ENCODE assay signal across 8 mouse cellular contexts in the genomic region with DNA sequence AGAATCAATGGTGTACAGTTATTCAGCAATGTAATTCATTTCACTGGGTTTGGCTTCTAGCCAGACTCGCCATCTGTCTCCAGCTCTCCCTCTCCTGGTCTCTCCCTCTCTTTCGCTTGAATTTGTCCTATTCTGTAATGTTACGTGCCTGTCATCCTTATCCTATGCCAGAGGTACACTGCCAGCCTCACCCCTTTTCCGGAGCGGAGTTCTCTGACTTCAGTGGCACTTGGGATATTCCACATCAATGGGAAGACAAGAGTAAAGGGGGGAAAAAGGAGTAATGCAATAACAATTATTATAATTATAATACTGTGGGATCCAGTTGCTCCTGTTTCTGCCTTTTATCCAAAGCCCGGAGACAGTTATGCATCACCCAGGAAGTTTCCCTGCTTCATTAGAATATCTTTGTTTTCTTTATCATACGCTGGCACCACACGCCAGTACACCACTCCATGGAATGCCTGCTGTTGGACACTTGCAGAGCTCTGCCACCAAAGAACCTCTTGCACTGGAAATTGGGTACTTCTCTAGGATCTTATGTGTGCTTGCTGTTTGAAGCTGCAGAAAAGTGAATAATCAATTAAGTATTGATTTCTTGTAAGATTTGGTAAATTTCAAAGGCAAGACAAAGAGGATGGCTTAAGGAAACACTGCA.
DNase-seq lines count a peak whose midpoint lies in the region; ATAC-seq and TF ChIP-seq lines count a peak whose summit lies in the region.

No protein-coding gene starts in this region.

- peak overlapping the region; percentile 40 for H3K4me3 ChIP-seq in hindbrain, embryonic 16.5 days (ENCODE audit: low read length)
- H3K4me3 ChIP-seq in midbrain, embryonic 12.5 days, result no peak overlapping the region
- no peak overlapping the region for H3K4me3 ChIP-seq in gastrocnemius, adult 2 months

- no peaks in the 10 kb centered on the region for H3K9me3 ChIP-seq in hindbrain, embryonic 16.5 days (ENCODE audit: control insufficient read depth, low read length)
- H3K9me3 ChIP-seq in midbrain, embryonic 12.5 days, result no peaks in the 10 kb centered on the region

- TF ChIP-seq CTCF in gastrocnemius, adult 2 months (IDR thresholded peaks at IDR 0.05), result no peak

- H3K9ac ChIP-seq in hindbrain, embryonic 16.5 days (ENCODE audit: low read depth, low read length), result peak overlapping the region; percentile 27
- no peak overlapping the region for H3K9ac ChIP-seq in midbrain, embryonic 12.5 days (replicated peaks)

- peak; percentile 90 for ATAC-seq in hindbrain, embryonic 16.5 days
- peak; percentile 78 for ATAC-seq in midbrain, embryonic 12.5 days (ENCODE audit: low FRiP score, low read depth)
- ATAC-seq in granulocyte monocyte progenitor cell, adult 5-6 weeks (replicated peaks; ENCODE audit: poor library complexity, severe bottlenecking), result no peak

- WGBS in hindbrain, embryonic 16.5 days, result 16% methylated on average over 8 of the region's 8 CpGs
- 62% methylated on average over 8 of the region's 8 CpGs for WGBS in midbrain, embryonic 12.5 days

- H3K27me3 ChIP-seq in hindbrain, embryonic 16.5 days (replicated peaks; ENCODE audit: control insufficient read depth, insufficient read depth, low read length), result no peaks in the 10 kb centered on the region
- no peaks in the 10 kb centered on the region for H3K27me3 ChIP-seq in midbrain, embryonic 12.5 days

- H3K36me3 ChIP-seq in hindbrain, embryonic 16.5 days (ENCODE audit: control insufficient read depth, insufficient read depth, low read length), result no peaks in the 10 kb centered on the region
- no peaks in the 10 kb centered on the region for H3K36me3 ChIP-seq in midbrain, embryonic 12.5 days

- H3K4me1 ChIP-seq in hindbrain, embryonic 16.5 days (ENCODE audit: control insufficient read depth, insufficient read depth, low read depth, low read length), result peaks cover 7% of the 10 kb centered on the region
- H3K4me1 ChIP-seq in midbrain, embryonic 12.5 days, result peaks cover 19% of the 10 kb centered on the region

- peak overlapping the region; percentile 67 for H3K27ac ChIP-seq in hindbrain, embryonic 16.5 days (ENCODE audit: low read depth, low read length)
- peak overlapping the region; percentile 58 for H3K27ac ChIP-seq in midbrain, embryonic 12.5 days (replicated peaks)
- H3K27ac ChIP-seq in gastrocnemius, adult 2 months, result no peak overlapping the region

- peak; percentile 16 for DNase-seq in adipocyte (ENCODE audit: low spot score)
- DNase-seq in cerebellum, adult 9-11 months, result peak; percentile 18
- no peak for DNase-seq in gastrocnemius, adult 2 months
- no peak for DNase-seq in kidney, adult 11 months
- no peak for DNase-seq in kidney, postnatal 14 days

- H3K4me2 ChIP-seq in hindbrain, embryonic 16.5 days (ENCODE audit: low read length), result peak overlapping the region; percentile 61
- H3K4me2 ChIP-seq in midbrain, embryonic 12.5 days (replicated peaks), result peak overlapping the region; percentile 15; the same call in 1 of the 2 replicates

- intact Hi-C loops in gastrocnemius, adult 2 months (cut with DNase I), result no loop called here

Comparison
In these comparisons a context has a peak if more than half of its experiments do, and no peak if none do; other contexts are left out.
1. DNase-seq: peak in adipocyte (single experiment) and cerebellum, adult 9-11 months (single experiment); none in gastrocnemius, adult 2 months (single experiment), kidney, adult 11 months (single experiment) and kidney, postnatal 14 days (single experiment).